Mouse (Mus musculus) spleen, adult 2 months (tissue): Measurements from ENCODE around the gene Nfkbia.

Experiments used
- CTCF ChIP-seq: fragments of 200-500 bp; IDR thresholded peaks from 2 replicates; pipeline ENCODE4 v1.5.1; 2011; ENCODE audit warnings: mild to moderate bottlenecking, inconsistent platforms; ENCODE audit not compliant: insufficient read depth, insufficient read length, insufficient replicate concordance; ENCODE audit errors: extremely low read depth
- POLR2A ChIP-seq: fragments of 200-500 bp; IDR thresholded peaks from 2 replicates; pipeline ENCODE4 v1.6.1; 2011; ENCODE audit warnings: low read depth, low read length, inconsistent platforms

DNA sequence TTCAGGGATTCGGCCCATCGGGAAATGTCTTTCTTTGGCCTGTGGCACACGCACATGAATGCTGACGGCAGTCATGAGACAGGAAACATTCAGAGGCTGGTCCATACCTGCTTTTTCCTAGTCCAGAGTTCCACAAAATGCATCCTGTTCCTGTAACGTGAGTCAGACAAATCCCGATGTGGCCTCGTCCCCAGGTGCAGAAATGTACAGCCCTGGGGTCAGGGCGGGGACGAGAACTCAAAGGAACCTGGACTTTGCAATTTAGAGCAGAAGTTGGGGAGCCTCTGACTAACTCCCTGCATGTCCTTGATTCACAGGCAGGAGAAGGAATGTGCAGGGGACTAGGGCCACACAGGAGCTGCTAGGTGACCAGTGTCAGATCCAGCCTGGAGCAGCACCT lies 21.1 kb downstream of the Nfkbia start:
- TF ChIP-seq CTCF: no peak
- TF ChIP-seq POLR2A: no peak
